Mouse (Mus musculus) liver, adult 2 months (tissue): ENCODE measurements around the gene Cyth3. TPM values are rescaled to one million over a fixed set of nuclear protein-coding genes. Genes with fewer than 3 reads are reported as not detected.

Experiments
- DNase-seq: peaks from one replicate; pipeline ENCODE4 v3.0.0-alpha.2; 2011; ENCODE audit warnings: low read depth, low spot score; ENCODE audit errors: extremely low read depth
- H3K27ac ChIP-seq: fragments of 200-500 bp; replicated peaks from 2 replicates; pipeline ENCODE4 v1.5.1; 2012; ENCODE audit warnings: low read depth, mild to moderate bottlenecking, control low read depth, inconsistent platforms, low read length; ENCODE audit not compliant: insufficient read depth
- H3K27me3 ChIP-seq: fragments of 200-500 bp; 2 replicates; pipeline ENCODE4 v1.6.1; 2012; ENCODE audit warnings: mild to moderate bottlenecking, moderate library complexity, low read length, inconsistent platforms; ENCODE audit not compliant: control insufficient read depth, insufficient read depth
- H3K36me3 ChIP-seq: fragments of 200-500 bp; 2 replicates; pipeline ENCODE4 v1.6.1; 2012; ENCODE audit warnings: low read length, inconsistent platforms; ENCODE audit not compliant: control insufficient read depth, insufficient read depth
- H3K4me1 ChIP-seq: fragments of 200-500 bp; 2 replicates; pipeline ENCODE4 v1.6.1; 2011; ENCODE audit warnings: low read length; ENCODE audit not compliant: control insufficient read depth, insufficient read depth
- H3K4me3 ChIP-seq: fragments of 200-500 bp; 2 replicates; pipeline ENCODE4 v1.5.1; 2011; ENCODE audit warnings: low read depth, mild to moderate bottlenecking, control low read depth, low read length, moderate library complexity; ENCODE audit not compliant: insufficient read depth
- H3K79me2 ChIP-seq: fragments of 200-500 bp; 2 replicates; pipeline ENCODE4 v1.6.1; 2012; ENCODE audit warnings: inconsistent platforms, mild to moderate bottlenecking, low read length, moderate library complexity; ENCODE audit not compliant: control insufficient read depth, insufficient read depth
- H3K9ac ChIP-seq: fragments of 200-500 bp; 2 replicates; pipeline ENCODE4 v1.6.1; 2012; ENCODE audit warnings: low read depth, mild to moderate bottlenecking, control low read depth, inconsistent platforms, low read length
- CTCF ChIP-seq: fragments of 200-500 bp; IDR thresholded peaks from 2 replicates; pipeline ENCODE4 v1.5.1; 2011; ENCODE audit warnings: low read depth, low read length, control low read depth
- POLR2A ChIP-seq: fragments of 200-500 bp; IDR thresholded peaks from 2 replicates; pipeline ENCODE4 v1.6.1; 2011; ENCODE audit warnings: low read length, control low read depth; ENCODE audit not compliant: insufficient read depth; ENCODE audit errors: extremely low read depth
- WGBS: fragments of 180-500 bp; shearing (Covaris S2); methylation state at CpG from one replicate; pipeline ENCODE4 v1.1.7; 2018; 5-methylcytosine and 5-hydroxymethylcytosine counted together
- polyA plus RNA-seq: library from polyadenylated mRNA; depleted of rRNA; stranded (reverse); fragments of >200 nt; gene quantifications from 2 replicates; pipeline ENCODE4 v1.2.3, GENCODE M21; 2012
- total RNA-seq: library from RNA; depleted of rRNA; stranded (reverse); fragments of >200 nt; gene quantifications from 2 replicates; pipeline ENCODE4 v1.2.3, GENCODE M21; 2014

The Cyth3 gene
- total and polyA plus RNA-seq, 2 experiments = 2.9 to 4.4 TPM

GRCm38 (mm10) chr5:143611954-143612353 lies 10.3 kb upstream of the Cyth3 start:
- TF ChIP-seq POLR2A (no peak), CTCF (no peak)
- Histone ChIP-seq H3K4me3 (no peak overlapping the region), H3K36me3 (no peaks in the 10 kb centered on the region), H3K9ac (no peak overlapping the region), H3K27me3 (no peaks in the 10 kb centered on the region), H3K79me2 (no peaks in the 10 kb centered on the region), H3K27ac (no peak overlapping the region), H3K4me1 (no peaks in the 10 kb centered on the region)
- 83% methylated on average over 7 of the region's 7 CpGs for WGBS
- DNase-seq = no peak

GRCm38 (mm10) chr5:143613265-143613664 lies 9.0 kb upstream of the Cyth3 start:
- 71% methylated on average over 4 of the region's 4 CpGs for WGBS

GRCm38 (mm10) chr5:143614519-143614918 lies 7.7 kb upstream of the Cyth3 start:
- no peaks in the 10 kb centered on the region for H3K27me3 ChIP-seq
- H3K79me2 ChIP-seq = no peaks in the 10 kb centered on the region
- no peak overlapping the region for H3K27ac ChIP-seq
- no peaks in the 10 kb centered on the region for H3K36me3 ChIP-seq
- WGBS = 73% methylated on average over 5 of the region's 5 CpGs
- H3K4me1 ChIP-seq = no peaks in the 10 kb centered on the region
- H3K9ac ChIP-seq = no peak overlapping the region
- no peak overlapping the region for H3K4me3 ChIP-seq
- no peak for DNase-seq
- no peak for TF ChIP-seq CTCF
- TF ChIP-seq POLR2A = no peak

More at GRCm38 (mm10) chr5:143613265-143613664, 9.0 kb upstream of the Cyth3 start:
- no peak for TF ChIP-seq POLR2A
- no peak for TF ChIP-seq CTCF
- H3K36me3 ChIP-seq = no peaks in the 10 kb centered on the region
- H3K27me3 ChIP-seq = no peaks in the 10 kb centered on the region
- H3K79me2 ChIP-seq = no peaks in the 10 kb centered on the region
- H3K9ac ChIP-seq = no peak overlapping the region
- no peak overlapping the region for H3K27ac ChIP-seq
- DNase-seq = no peak
- no peak overlapping the region for H3K4me3 ChIP-seq
- no peaks in the 10 kb centered on the region for H3K4me1 ChIP-seq

- TF ChIP-seq POLR2A = no peak
- no peak for TF ChIP-seq CTCF
- H3K27ac ChIP-seq = no peak overlapping the region
- no peaks in the 10 kb centered on the region for H3K36me3 ChIP-seq
- H3K9ac ChIP-seq = no peak overlapping the region
- H3K4me3 ChIP-seq = no peak overlapping the region
- no peaks in the 10 kb centered on the region for H3K4me1 ChIP-seq
- H3K79me2 ChIP-seq = no peaks in the 10 kb centered on the region
- 75% methylated on average over 2 of the region's 2 CpGs for WGBS
- no peak for DNase-seq
- H3K27me3 ChIP-seq = no peaks in the 10 kb centered on the region
Observed at GRCm38 (mm10) chr5:143615353-143615752, 6.9 kb upstream of the Cyth3 start.

- H3K79me2 ChIP-seq = no peaks in the 10 kb centered on the region
- H3K4me3 ChIP-seq = no peak overlapping the region
- no peak for TF ChIP-seq CTCF
- TF ChIP-seq POLR2A = no peak
- DNase-seq = no peak
- WGBS = 92% methylated on average over 4 of the region's 4 CpGs
- no peak overlapping the region for H3K9ac ChIP-seq
- no peak overlapping the region for H3K27ac ChIP-seq
- no peaks in the 10 kb centered on the region for H3K27me3 ChIP-seq
- H3K4me1 ChIP-seq = no peaks in the 10 kb centered on the region
- H3K36me3 ChIP-seq = no peaks in the 10 kb centered on the region
Observed at GRCm38 (mm10) chr5:143616116-143616515, 6.1 kb upstream of the Cyth3 start.

GRCm38 (mm10) chr5:143616657-143617329 lies 5.5 kb upstream of the Cyth3 start:
- no peak overlapping the region for H3K4me3 ChIP-seq
- no peaks in the 10 kb centered on the region for H3K4me1 ChIP-seq
- H3K27me3 ChIP-seq = no peaks in the 10 kb centered on the region
- TF ChIP-seq CTCF (no peak), POLR2A (no peak)
- WGBS = 96% methylated on average over 3 of the region's 3 CpGs
- no peak for DNase-seq
- no peaks in the 10 kb centered on the region for H3K79me2 ChIP-seq
- H3K27ac ChIP-seq = no peak overlapping the region
- no peak overlapping the region for H3K9ac ChIP-seq
- no peaks in the 10 kb centered on the region for H3K36me3 ChIP-seq
